Mouse (Mus musculus): Measurements from ENCODE around the gene Enpp5. TPM values are rescaled to one million over a fixed set of nuclear protein-coding genes. Genes with fewer than 3 reads are reported as not detected.
A peak's percentile ranks its signal among the peaks of the same experiment; 100 is the strongest.

The Enpp5 gene
- total RNA-seq (2015; ENCODE audit: low replicate concordance): 2.5 and 6.5 TPM in 2 replicates
- 1.2 and 3.0 TPM in 2 replicates for total RNA-seq (2017; ENCODE audit: low replicate concordance)

GRCm38 (mm10) chr17:44078631-44079350 is at the start of gene Enpp5:
Gene Enpp5 (plus strand): TSS chr17:44078813.
- peak; percentile 83 for ATAC-seq (replicated peaks; ENCODE audit: low FRiP score, poor library complexity, severe bottlenecking)

GRCm38 (mm10) chr17:44029616-44030015 is 49.0 kb upstream of the Enpp5 start:
- ATAC-seq (replicated peaks; ENCODE audit: low FRiP score, poor library complexity, severe bottlenecking): no peak

- no peak for ATAC-seq (replicated peaks; ENCODE audit: low FRiP score, poor library complexity, severe bottlenecking)
Observed at GRCm38 (mm10) chr17:44030776-44031587, 47.6 kb upstream of the Enpp5 start.

GRCm38 (mm10) chr17:44035005-44035404 is 43.6 kb upstream of the Enpp5 start:
- ATAC-seq (replicated peaks; ENCODE audit: low FRiP score, poor library complexity, severe bottlenecking): no peak

GRCm38 (mm10) chr17:44038656-44039055 is 40.0 kb upstream of the Enpp5 start:
- no peak for ATAC-seq (replicated peaks; ENCODE audit: low FRiP score, poor library complexity, severe bottlenecking)

GRCm38 (mm10) chr17:44040449-44040848 is 38.2 kb upstream of the Enpp5 start:
- no peak for ATAC-seq (replicated peaks; ENCODE audit: low FRiP score, poor library complexity, severe bottlenecking)

- no peak for ATAC-seq (replicated peaks; ENCODE audit: low FRiP score, poor library complexity, severe bottlenecking)
Observed at GRCm38 (mm10) chr17:44042301-44042700, 36.3 kb upstream of the Enpp5 start.

GRCm38 (mm10) chr17:44042861-44043260 is 35.8 kb upstream of the Enpp5 start:
- no peak for ATAC-seq (replicated peaks; ENCODE audit: low FRiP score, poor library complexity, severe bottlenecking)

- ATAC-seq (replicated peaks; ENCODE audit: low FRiP score, poor library complexity, severe bottlenecking): no peak
Observed at GRCm38 (mm10) chr17:44053427-44053826, 25.2 kb upstream of the Enpp5 start.

GRCm38 (mm10) chr17:44057123-44057522 is 21.5 kb upstream of the Enpp5 start:
- ATAC-seq (replicated peaks; ENCODE audit: low FRiP score, poor library complexity, severe bottlenecking): no peak

- ATAC-seq (replicated peaks; ENCODE audit: low FRiP score, poor library complexity, severe bottlenecking): peak; percentile 63
Observed at GRCm38 (mm10) chr17:44058145-44058544, 20.5 kb upstream of the Enpp5 start.

- ATAC-seq (replicated peaks; ENCODE audit: low FRiP score, poor library complexity, severe bottlenecking): no peak
Observed at GRCm38 (mm10) chr17:44060781-44061180, 17.8 kb upstream of the Enpp5 start.

- no peak for ATAC-seq (replicated peaks; ENCODE audit: low FRiP score, poor library complexity, severe bottlenecking)
Observed at GRCm38 (mm10) chr17:44061289-44061890, 17.2 kb upstream of the Enpp5 start.

GRCm38 (mm10) chr17:44068876-44069275 is 9.7 kb upstream of the Enpp5 start:
- ATAC-seq (replicated peaks; ENCODE audit: low FRiP score, poor library complexity, severe bottlenecking): no peak

- ATAC-seq (replicated peaks; ENCODE audit: low FRiP score, poor library complexity, severe bottlenecking): no peak
Observed at GRCm38 (mm10) chr17:44071680-44072079, 6.9 kb upstream of the Enpp5 start.

GRCm38 (mm10) chr17:44075601-44076000 is 3.0 kb upstream of the Enpp5 start:
- ATAC-seq (replicated peaks; ENCODE audit: low FRiP score, poor library complexity, severe bottlenecking): no peak

GRCm38 (mm10) chr17:44076051-44076680 is 2.4 kb upstream of the Enpp5 start:
- ATAC-seq (replicated peaks; ENCODE audit: low FRiP score, poor library complexity, severe bottlenecking): peak; percentile 47; the same call in 1 of the 2 replicates

GRCm38 (mm10) chr17:44077146-44077842 is 1.3 kb upstream of the Enpp5 start:
- 0 out of 2 replicates have a peak, but pooled peaks have one; percentile 15 for ATAC-seq (replicated peaks; ENCODE audit: low FRiP score, poor library complexity, severe bottlenecking)

GRCm38 (mm10) chr17:44077843-44078160 is 811 bp upstream of the Enpp5 start:
- 0 out of 2 replicates have a peak, but pooled peaks have one; percentile 32 for ATAC-seq (replicated peaks; ENCODE audit: low FRiP score, poor library complexity, severe bottlenecking)

- no peak for ATAC-seq (replicated peaks; ENCODE audit: low FRiP score, poor library complexity, severe bottlenecking)
Observed at GRCm38 (mm10) chr17:44083156-44083555, 4.5 kb downstream of the Enpp5 start.
